Mouse (Mus musculus): ENCODE measurements at regions not wholly inside any gene's neighbourhood (a gene's known extent, or its start where the extent isn't known, plus 50 kb on each side); places are given as distances from the start of the nearest gene placed in this dataset.

DNA sequence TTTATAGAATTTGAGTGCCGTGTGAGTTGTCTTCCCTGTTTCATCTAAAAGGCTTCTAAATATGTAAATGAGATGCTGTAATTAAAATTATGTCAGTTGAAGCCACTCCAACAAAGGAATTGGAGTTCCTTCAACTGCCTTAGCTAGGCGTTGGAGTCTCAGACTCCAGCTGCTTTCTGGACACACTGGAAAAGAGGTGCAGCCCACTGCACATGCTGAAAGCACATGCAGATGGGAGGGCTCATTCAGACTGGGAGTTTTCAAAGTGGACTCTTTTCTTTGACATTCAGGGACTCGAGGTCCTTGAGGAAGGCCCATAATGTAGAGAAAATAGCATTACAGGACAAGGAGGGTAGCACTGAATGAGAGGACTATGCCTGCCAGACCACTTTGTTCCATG, 650.7 kb downstream of the Robo2 start:
- Histone ChIP-seq H3K27ac (no peak overlapping the region), H3K4me3 (no peak overlapping the region)
- no peak for DNase-seq (ENCODE audit: extremely low spot score in 1 of 2, low spot score in 2 of 2)
- intact Hi-C loops (cut with DNase I) = no loop called here
- TF ChIP-seq CTCF (IDR thresholded peaks at IDR 0.05) = no peak

DNA sequence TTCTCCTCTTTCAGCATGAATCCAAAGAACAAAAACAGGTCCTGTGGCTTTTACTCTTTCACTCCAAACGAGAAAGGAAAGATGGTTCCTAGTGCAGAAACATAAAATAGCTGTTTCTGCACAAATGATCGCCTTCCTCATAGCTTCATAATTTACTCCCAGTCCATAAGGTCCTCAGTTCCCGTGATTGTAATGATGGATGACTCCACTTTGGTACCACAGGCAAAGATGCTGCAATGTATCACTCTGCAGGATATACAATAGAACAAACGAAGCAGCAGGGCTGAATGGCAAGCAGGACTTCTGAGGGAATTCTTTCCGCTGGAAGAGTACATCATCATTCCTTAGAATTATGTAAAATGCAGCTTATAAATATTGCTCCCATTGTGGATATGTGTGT, 652.8 kb downstream of the Robo2 start:
- no peak overlapping the region for H3K27ac ChIP-seq
- intact Hi-C loops (cut with DNase I) = no loop called here
- no peak overlapping the region for H3K4me3 ChIP-seq
- DNase-seq (ENCODE audit: extremely low spot score in 1 of 2, low spot score in 2 of 2) = no peak
- no peak for TF ChIP-seq CTCF (IDR thresholded peaks at IDR 0.05)

DNA sequence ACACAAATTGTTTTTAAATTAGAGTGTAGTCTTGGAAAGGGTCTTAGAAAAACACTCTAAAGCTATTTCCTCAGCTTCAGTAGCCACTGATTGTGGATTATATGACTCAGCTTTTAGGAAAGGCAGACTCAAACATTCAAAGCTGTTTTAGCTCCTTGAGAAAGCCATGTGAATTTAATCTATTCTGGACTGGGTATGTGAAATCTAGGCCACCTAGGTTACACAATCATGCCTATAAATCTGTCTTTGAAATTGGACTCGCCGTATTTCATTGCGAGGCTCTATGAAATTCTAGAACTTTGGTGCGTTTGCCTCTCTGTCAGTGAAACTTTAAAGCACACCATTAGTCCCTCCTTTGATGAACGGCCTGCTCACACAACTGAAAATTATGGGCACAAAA, 657.3 kb downstream of the Robo2 start:
- intact Hi-C loops (cut with DNase I) = no loop called here
- Histone ChIP-seq H3K4me3 (no peak overlapping the region), H3K27ac (no peak overlapping the region)
- DNase-seq (ENCODE audit: extremely low spot score in 1 of 2, low spot score in 2 of 2) = no peak
- TF ChIP-seq CTCF (IDR thresholded peaks at IDR 0.05) = no peak

DNA sequence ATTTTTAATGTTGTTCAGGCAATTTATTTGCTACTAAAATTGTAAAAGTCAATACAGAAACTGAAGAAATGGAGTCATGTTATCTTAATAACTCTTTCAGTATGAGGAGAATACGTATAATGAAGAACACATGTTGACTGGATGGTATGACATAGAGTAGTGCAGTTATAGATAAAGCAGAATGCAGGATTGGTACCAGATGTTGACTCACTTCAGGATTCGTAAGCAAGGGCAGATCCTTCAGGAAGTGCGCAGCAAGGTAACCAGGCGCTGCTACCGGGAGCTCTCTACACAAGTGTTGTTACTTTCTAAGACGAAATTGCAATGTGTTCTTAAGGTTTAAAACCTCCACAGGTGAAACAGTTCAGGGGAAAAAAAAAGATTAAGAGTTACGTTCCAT, 683.3 kb downstream of the Robo2 start:
- TF ChIP-seq CTCF (IDR thresholded peaks at IDR 0.05) = no peak
- Histone ChIP-seq H3K4me3 (no peak overlapping the region), H3K27ac (no peak overlapping the region)
- intact Hi-C loops (cut with DNase I) = no loop called here
- no peak for DNase-seq (ENCODE audit: extremely low spot score in 1 of 2, low spot score in 2 of 2)

DNA sequence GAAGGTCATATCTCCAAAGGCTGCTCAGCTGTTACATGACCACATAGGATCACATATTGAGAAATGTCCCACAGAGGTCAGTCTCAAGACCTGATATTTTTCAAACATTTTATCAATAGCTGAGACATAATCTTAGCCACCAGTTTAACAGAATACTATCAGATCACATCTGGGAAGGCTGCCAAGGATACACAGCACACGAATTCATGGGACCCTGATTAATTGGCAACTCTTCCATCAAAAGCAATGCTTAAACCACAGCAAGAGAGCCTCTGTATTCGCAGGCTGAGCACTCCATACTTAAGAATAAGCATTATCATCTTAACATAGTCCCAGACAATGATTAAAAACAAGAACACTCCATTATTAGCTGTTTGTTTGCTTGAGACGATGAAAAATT, 691.9 kb downstream of the Robo2 start:
- no peak overlapping the region for H3K27ac ChIP-seq
- no peak overlapping the region for H3K4me3 ChIP-seq
- intact Hi-C loops (cut with DNase I) = no loop called here
- no peak for DNase-seq (ENCODE audit: extremely low spot score in 1 of 2, low spot score in 2 of 2)
- no peak for TF ChIP-seq CTCF (IDR thresholded peaks at IDR 0.05)

DNA sequence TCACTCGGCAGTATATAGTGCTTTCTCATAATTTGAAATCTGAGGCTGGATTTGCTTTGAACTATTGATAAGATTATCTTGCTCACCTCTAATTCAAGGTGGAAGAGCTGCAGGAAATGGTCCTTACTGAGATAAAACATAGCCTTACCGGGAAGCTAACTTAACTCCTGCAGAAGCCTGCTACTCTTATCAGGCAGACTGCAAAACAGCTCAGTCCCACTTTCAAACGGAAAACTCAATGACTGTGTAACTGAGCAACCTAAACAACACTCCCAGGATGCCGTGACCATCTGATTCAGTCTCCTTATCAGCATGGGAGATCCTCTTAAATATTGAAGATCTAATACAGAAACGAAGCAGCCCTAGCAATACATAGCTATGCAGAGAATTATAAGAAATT, 695.3 kb downstream of the Robo2 start:
- no peak overlapping the region for H3K4me3 ChIP-seq
- no peak for DNase-seq (ENCODE audit: extremely low spot score in 1 of 2, low spot score in 2 of 2)
- TF ChIP-seq CTCF (IDR thresholded peaks at IDR 0.05) = no peak
- intact Hi-C loops (cut with DNase I) = no loop called here
- no peak overlapping the region for H3K27ac ChIP-seq

GRCm38 (mm10) chr16:73707051-73707450, 704.6 kb downstream of the Robo2 start:
- intact Hi-C loops (cut with DNase I) = no loop called here
- no peak for DNase-seq (ENCODE audit: extremely low spot score in 1 of 2, low spot score in 2 of 2)

DNA sequence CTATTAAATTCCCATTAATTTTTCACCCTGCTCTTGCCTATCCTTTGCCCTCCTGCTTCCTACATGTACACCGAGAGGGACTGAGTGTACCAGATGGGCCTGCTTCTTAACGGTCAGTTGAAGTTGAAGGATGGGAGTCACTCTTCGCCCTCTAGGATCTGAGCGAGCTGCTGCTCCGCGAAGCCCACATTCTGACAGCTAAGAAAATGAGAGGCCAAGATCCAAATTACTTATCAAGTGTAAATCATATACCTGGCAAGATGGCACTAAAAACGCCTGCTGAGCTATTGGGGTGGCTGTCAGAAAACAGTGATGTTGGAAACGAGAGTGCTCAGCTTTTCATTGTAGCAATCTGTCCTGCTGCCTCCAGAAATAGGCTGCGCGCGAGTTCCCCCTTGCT, 722.4 kb downstream of the Robo2 start:
- intact Hi-C loops (cut with DNase I) = no loop called here
- no peak overlapping the region for H3K4me3 ChIP-seq
- no peak overlapping the region for H3K27ac ChIP-seq
- TF ChIP-seq CTCF (IDR thresholded peaks at IDR 0.05) = no peak
- no peak for DNase-seq (ENCODE audit: extremely low spot score in 1 of 2, low spot score in 2 of 2)

More at GRCm38 (mm10) chr16:73707051-73707450, 704.6 kb downstream of the Robo2 start:
- no peak overlapping the region for H3K27ac ChIP-seq
- TF ChIP-seq CTCF (IDR thresholded peaks at IDR 0.05) = no peak
- no peak overlapping the region for H3K4me3 ChIP-seq

DNA sequence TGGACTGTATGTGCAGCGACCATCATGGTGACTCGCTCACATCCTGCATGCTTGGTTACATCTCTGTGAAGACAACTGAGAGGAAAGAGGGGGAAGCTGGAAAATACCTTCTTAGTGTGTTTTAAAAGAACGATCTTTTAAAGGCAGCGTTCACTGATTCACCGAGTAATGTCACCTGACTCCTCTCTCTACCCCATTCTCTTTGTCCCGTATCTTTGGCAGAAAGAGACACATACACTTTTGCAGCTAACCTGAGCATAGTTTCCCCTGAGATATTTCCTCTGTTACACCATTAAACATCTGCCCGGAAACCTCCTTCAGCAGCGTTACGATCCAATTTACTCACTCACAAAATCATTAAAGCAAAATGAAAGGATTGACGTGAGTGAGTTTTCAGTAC, 731.8 kb downstream of the Robo2 start:
- H3K4me3 ChIP-seq = no peak overlapping the region
- intact Hi-C loops (cut with DNase I) = no loop called here
- DNase-seq (ENCODE audit: extremely low spot score in 1 of 2, low spot score in 2 of 2) = no peak
- H3K27ac ChIP-seq = no peak overlapping the region
- TF ChIP-seq CTCF (IDR thresholded peaks at IDR 0.05) = no peak

DNA sequence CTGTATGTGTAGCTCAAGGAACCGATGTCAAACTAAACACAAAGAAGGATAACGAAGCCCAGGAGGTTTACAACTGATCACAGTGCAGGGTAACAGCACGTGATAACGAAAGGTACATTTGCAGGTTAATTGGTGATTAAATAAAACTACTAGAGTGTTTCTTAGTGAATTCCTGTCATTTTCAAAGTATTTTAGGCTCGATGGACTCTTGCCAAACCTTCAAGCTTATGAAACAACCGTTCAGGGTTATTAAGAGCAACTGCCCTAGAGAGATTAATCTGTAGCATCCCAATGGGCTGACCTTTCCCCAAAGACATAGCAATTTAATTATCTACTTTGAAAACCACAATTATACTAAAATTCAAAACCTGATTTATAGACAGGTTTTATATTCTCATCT, 741.1 kb downstream of the Robo2 start:
- DNase-seq (ENCODE audit: extremely low spot score in 1 of 2, low spot score in 2 of 2) = no peak
- no peak for TF ChIP-seq CTCF (IDR thresholded peaks at IDR 0.05)
- Histone ChIP-seq H3K4me3 (no peak overlapping the region), H3K27ac (no peak overlapping the region)
- intact Hi-C loops (cut with DNase I) = no loop called here

GRCm38 (mm10) chr16:73652976-73653690, 758.5 kb downstream of the Robo2 start:
- Histone ChIP-seq H3K4me3 (no peak overlapping the region), H3K27ac (no peak overlapping the region)
- no peak for DNase-seq (ENCODE audit: extremely low spot score in 1 of 2, low spot score in 2 of 2)
- no peak for TF ChIP-seq CTCF (IDR thresholded peaks at IDR 0.05)
- intact Hi-C loops (cut with DNase I) = no loop called here

DNA sequence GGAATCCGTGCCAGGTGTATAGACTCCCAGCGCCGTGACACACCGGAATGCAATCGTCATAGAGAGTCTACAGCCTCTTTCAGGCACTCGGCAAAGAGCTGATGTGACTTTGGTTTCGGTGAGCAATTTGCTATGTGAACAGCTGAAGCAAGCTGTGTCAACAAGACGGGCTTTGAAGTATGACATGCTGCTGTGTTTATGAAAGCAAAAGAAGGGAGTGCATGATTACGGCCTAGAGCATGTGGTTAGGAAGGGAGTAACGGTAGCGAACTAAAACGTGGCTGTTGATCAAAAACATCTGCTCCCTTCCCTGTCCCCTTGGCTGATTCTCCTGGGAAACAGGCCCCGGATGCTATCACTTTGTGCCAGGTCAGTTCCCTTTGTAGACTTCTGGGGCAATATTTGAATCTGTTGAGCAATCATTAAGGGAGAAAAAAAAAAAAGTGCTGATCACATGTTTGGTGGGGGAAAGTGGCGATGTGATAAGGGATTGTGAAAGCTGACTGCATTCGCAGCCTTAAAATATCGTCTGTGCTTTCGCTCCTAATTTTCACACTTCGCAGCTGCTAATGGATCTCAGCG, 764.3 kb downstream of the Robo2 start:
- Histone ChIP-seq H3K27ac (no peak overlapping the region), H3K4me3 (0 out of 2 replicates have a peak overlapping the region, but pooled peaks have one; percentile 8)
- peak; percentile 13 to 14 for DNase-seq (ENCODE audit: extremely low spot score in 1 of 2, low spot score in 2 of 2)
- TF ChIP-seq CTCF (IDR thresholded peaks at IDR 0.05) = no peak
- intact Hi-C loops (cut with DNase I) = no loop called here

DNA sequence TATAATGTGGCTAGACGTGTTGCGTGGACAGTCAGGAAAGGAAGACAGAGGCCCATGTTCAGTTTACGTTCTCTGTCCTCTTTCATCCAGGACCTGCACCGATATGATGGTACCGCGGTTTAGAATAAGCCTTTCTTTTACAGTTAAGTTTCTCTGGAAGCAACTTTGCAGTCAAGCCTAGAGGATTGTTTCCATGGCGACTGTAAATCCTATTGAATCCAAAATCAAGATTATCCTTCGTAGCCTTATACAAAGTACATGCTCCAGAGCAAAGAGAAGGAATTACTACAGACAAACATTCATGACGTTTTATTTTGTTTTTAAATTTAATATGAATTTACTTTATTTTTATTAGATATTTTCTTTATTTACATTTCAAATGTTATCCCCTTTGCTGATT, 798.6 kb downstream of the Robo2 start:
- DNase-seq (ENCODE audit: extremely low spot score in 1 of 2, low spot score in 2 of 2) = no peak
- intact Hi-C loops (cut with DNase I) = no loop called here
- Histone ChIP-seq H3K4me3 (no peak overlapping the region), H3K27ac (no peak overlapping the region)
- TF ChIP-seq CTCF (IDR thresholded peaks at IDR 0.05) = no peak
